12 mouse cellular contexts compared by ENCODE assay signal in genomic region chr3:121161661-121162060, GRCm38 (mm10). TPM values are rescaled to one million over a fixed set of nuclear protein-coding genes. Genes with fewer than 3 reads are reported as not detected.
DNase-seq lines count a peak whose midpoint lies in the region; ATAC-seq and TF ChIP-seq lines count a peak whose summit lies in the region.
"Had no signal": no experiment of that assay in that cellular context is flagged by ENCODE, and none has a peak within 500 bp of the region (broad histone marks: within the 10 kb centered on the region; RNA-seq: fewer than 3 reads in every experiment).

No protein-coding gene starts in this region.

- WGBS in lung, embryonic 14.5 days = 47% methylated on average over 2 of the region's 2 CpGs
- WGBS in liver, postnatal 0 days (ENCODE audit: insufficient replicate concordance) = 51% methylated on average over 2 of the region's 2 CpGs

- no peak for TF ChIP-seq EP300 in liver, postnatal 0 days (IDR thresholded peaks at IDR 0.05; ENCODE audit: low read depth)

- POLR2A ChIA-PET in Patski (lab: Charles Lee) = no interaction called here

- CTCF ChIA-PET in Patski (lab: Charles Lee) = interaction anchor here (1.9 to 2.4 kb wide), 2 partner anchors 9 to 10 kb away, joined by 6 to 12 read pairs; partner anchors contain the start of gene Rwdd3

- peak; percentile 49 for TF ChIP-seq CTCF in lung, embryonic 14.5 days (IDR thresholded peaks at IDR 0.05; ENCODE audit: low read depth)
- peak; percentile 49 for TF ChIP-seq CTCF in Patski (IDR thresholded peaks at IDR 0.05)
- TF ChIP-seq CTCF in liver, postnatal 0 days (IDR thresholded peaks at IDR 0.05; ENCODE audit: low read depth) = peak; percentile 68

- no peak overlapping the region for H3K9ac ChIP-seq in lung, embryonic 14.5 days
- no peak overlapping the region for H3K9ac ChIP-seq in liver, postnatal 0 days (replicated peaks)
- H3K9ac ChIP-seq: heart, embryonic 15.5 days; kidney, embryonic 15.5 days; lung, embryonic 15.5 days; neural tube, embryonic 13.5 days had no signal

- no peaks in the 10 kb centered on the region; the same call in 1 of the 2 replicates for H3K9me3 ChIP-seq in lung, embryonic 14.5 days (ENCODE audit: low read depth, low read length)
- H3K9me3 ChIP-seq in liver, postnatal 0 days (ENCODE audit: low read length) = no peaks in the 10 kb centered on the region
- H3K9me3 ChIP-seq: heart, embryonic 15.5 days; kidney, embryonic 15.5 days; lung, embryonic 15.5 days; neural tube, embryonic 13.5 days had no signal

- DNase-seq in cerebellum, postnatal 10 days = peak; percentile 51 to 69
- DNase-seq in cerebellum, adult 8-10 months = no peak
- DNase-seq in lung, embryonic 14.5 days = no peak
- DNase-seq in lung, postnatal 25 days (ENCODE audit: low spot score) = no peak
- DNase-seq in Patski (ENCODE audit: low read depth, low spot score) = no peak
- DNase-seq in liver, postnatal 0 days = peak; percentile 57
- no peak for DNase-seq in neural tube, embryonic 10.5 days (ENCODE audit: extremely low spot score, low spot score)
- no peak for DNase-seq in adrenal gland, adult 2 months

- H3K4me2 ChIP-seq in lung, embryonic 14.5 days = no peak overlapping the region
- no peak overlapping the region for H3K4me2 ChIP-seq in liver, postnatal 0 days (ENCODE audit: low read depth, low read length)
- H3K4me2 ChIP-seq: heart, embryonic 15.5 days; kidney, embryonic 15.5 days; lung, embryonic 15.5 days; neural tube, embryonic 13.5 days had no signal

- no peak overlapping the region for H3K4me3 ChIP-seq in lung, embryonic 14.5 days (ENCODE audit: low read depth, low read length)
- H3K4me3 ChIP-seq in liver, postnatal 0 days (ENCODE audit: low read depth, low read length) = no peak overlapping the region
- H3K4me3 ChIP-seq: heart, embryonic 15.5 days; kidney, embryonic 15.5 days; lung, embryonic 15.5 days; neural tube, embryonic 13.5 days had no signal

- ATAC-seq in lung, embryonic 14.5 days (ENCODE audit: insufficient read depth) = no peak
- no peak for ATAC-seq in Patski
- ATAC-seq in liver, postnatal 0 days = no peak

- no peaks in the 10 kb centered on the region for H3K27me3 ChIP-seq in lung, embryonic 14.5 days (ENCODE audit: insufficient read depth, low read length)
- no peaks in the 10 kb centered on the region for H3K27me3 ChIP-seq in Patski
- H3K27me3 ChIP-seq in liver, postnatal 0 days (ENCODE audit: insufficient read depth, low read length) = no peaks in the 10 kb centered on the region
- H3K27me3 ChIP-seq: heart, embryonic 15.5 days; kidney, embryonic 15.5 days; lung, embryonic 15.5 days; neural tube, embryonic 13.5 days had no signal

- no peaks in the 10 kb centered on the region for H3K36me3 ChIP-seq in lung, embryonic 14.5 days (ENCODE audit: insufficient read depth)
- H3K36me3 ChIP-seq in liver, postnatal 0 days (replicated peaks; ENCODE audit: insufficient read depth, low read length) = no peaks in the 10 kb centered on the region
- H3K36me3 ChIP-seq: heart, embryonic 15.5 days; kidney, embryonic 15.5 days; lung, embryonic 15.5 days; neural tube, embryonic 13.5 days had no signal

- in situ Hi-C loops in Patski (cut with MboI; ENCODE audit: low pct_unique_long_range_greater_than_20kb) = loop anchor here (25.0 kb wide), 1 partner anchor 576 kb away; no protein-coding TSS in a partner anchor

- no peaks in the 10 kb centered on the region; the same call in 1 of the 2 replicates for H3K4me1 ChIP-seq in lung, embryonic 14.5 days (ENCODE audit: insufficient read depth)
- no peaks in the 10 kb centered on the region for H3K4me1 ChIP-seq in liver, postnatal 0 days (ENCODE audit: insufficient read depth)
- H3K4me1 ChIP-seq: heart, embryonic 15.5 days; kidney, embryonic 15.5 days had no signal

- no peak overlapping the region for H3K27ac ChIP-seq in lung, embryonic 14.5 days (ENCODE audit: low read depth)
- H3K27ac ChIP-seq in liver, postnatal 0 days (ENCODE audit: low read depth) = no peak overlapping the region
- H3K27ac ChIP-seq: heart, embryonic 15.5 days; kidney, embryonic 15.5 days; lung, embryonic 15.5 days; neural tube, embryonic 13.5 days had no signal

RNA-seq across cellular contexts. Expression of gene Rwdd3, which starts 9.8 kb away (rescaled TPM):
- polyA plus RNA-seq in lung, embryonic 14.5 days (2014; fragmentation: Nextera tagmentation; extraction: Ambion mirVana) = 4.3 and 4.4 TPM in 2 replicates
- polyA plus RNA-seq in Patski (2021) = 11.1 TPM
- polyA plus RNA-seq in liver, postnatal 0 days (2015; fragmentation: Nextera tagmentation; extraction: Ambion mirVana) = 5.9 and 8.2 TPM in 2 replicates
- 10 to 100 TPM in 1 of 2 experiments, 1 to 10 TPM in 1; 8.9 to 11.4 TPM for total RNA-seq in adrenal gland, adult 2 months (2021)
- 1.1 and 1.3 TPM in 2 replicates for polyA plus RNA-seq in adrenal gland, adult 2 months (2012; rRNA removed)

Comparison
In these comparisons a context has a peak if more than half of its experiments do, and no peak if none do; other contexts are left out.
1. DNase-seq: peak in cerebellum, postnatal 10 days (2 of 2) and liver, postnatal 0 days (single experiment); none in cerebellum, adult 8-10 months (single experiment), lung, embryonic 14.5 days (single experiment), lung, postnatal 25 days (single experiment), Patski (single experiment), neural tube, embryonic 10.5 days (single experiment) and adrenal gland, adult 2 months (single experiment).
2. Peak in every context shown above with its lines, with median percentiles within 50 percentile points of each other: CTCF ChIP-seq.